Mouse (Mus musculus) ES-Bruce4 (cell line): ENCODE results near the gene Ang.

ENCODE experiments used
- CTCF ChIP-seq: IDR thresholded peaks from one replicate; pipeline ENCODE4 v1.8.1; 2011; ENCODE audit warnings: low read depth, low read length
- POLR2A ChIP-seq: IDR thresholded peaks from one replicate; pipeline ENCODE4 v1.8.1; 2011; ENCODE audit warnings: low read length; ENCODE audit not compliant: insufficient read depth

DNA sequence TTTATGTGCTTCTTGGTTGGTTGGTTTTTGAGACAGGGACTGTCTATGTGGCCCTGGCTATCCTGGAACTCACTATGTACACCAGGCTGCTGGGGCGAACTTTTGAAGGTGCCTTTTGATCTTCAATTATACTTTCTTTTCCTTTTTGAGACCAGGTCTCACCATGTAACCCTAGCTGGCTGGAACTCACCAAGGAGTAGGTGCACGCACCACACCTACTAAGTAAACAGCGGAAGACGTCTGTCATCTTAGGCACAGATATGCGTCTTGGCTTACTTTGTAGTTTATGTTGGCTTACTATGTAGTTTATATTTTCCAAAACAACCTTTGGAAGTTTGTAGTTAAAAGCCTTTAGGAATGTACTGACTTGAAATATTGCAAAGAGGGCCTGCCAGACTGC, 22.0 kb upstream of the Ang start:
- TF ChIP-seq CTCF (no peak), POLR2A (no peak)
